Mouse (Mus musculus) olfactory bulb, adult 2 months (tissue): ENCODE data around the gene Lingo1. TPM values are rescaled to one million over a fixed set of nuclear protein-coding genes. Genes with fewer than 3 reads are reported as not detected.

Experiments used
- H3K27ac ChIP-seq: fragments of 200-500 bp; 2 replicates; pipeline ENCODE4 v1.5.1; 2012; ENCODE audit warnings: low read depth, low read length; ENCODE audit not compliant: insufficient read depth
- H3K4me1 ChIP-seq: fragments of 200-500 bp; 2 replicates; pipeline ENCODE4 v1.6.1; 2012; ENCODE audit warnings: low read length; ENCODE audit not compliant: control insufficient read depth, insufficient read depth
- H3K4me3 ChIP-seq: fragments of 200-500 bp; 2 replicates; pipeline ENCODE4 v1.5.1; 2012; ENCODE audit warnings: mild to moderate bottlenecking, low read depth, low read length, moderate library complexity; ENCODE audit not compliant: insufficient read depth
- CTCF ChIP-seq: fragments of 200-500 bp; IDR thresholded peaks from 2 replicates; pipeline ENCODE4 v1.5.1; 2012; ENCODE audit warnings: low read depth, mild to moderate bottlenecking, low read length, moderate library complexity; ENCODE audit not compliant: insufficient read depth
- POLR2A ChIP-seq: fragments of 200-500 bp; IDR thresholded peaks from 2 replicates; pipeline ENCODE4 v1.6.1; 2012; ENCODE audit warnings: mild to moderate bottlenecking, low read depth, low read length, moderate library complexity; ENCODE audit not compliant: insufficient read depth
- WGBS: fragments of 180-500 bp; shearing (Covaris S2); methylation state at CpG from one replicate; pipeline ENCODE4 v1.1.7; 2018; 5-methylcytosine and 5-hydroxymethylcytosine counted together
- polyA plus RNA-seq: library from polyadenylated mRNA; stranded (reverse); fragments of >200 nt; gene quantifications from 2 replicates; pipeline ENCODE4 v1.2.4, GENCODE M21; 2012; ENCODE audit warnings: low replicate concordance; ENCODE audit not compliant: missing spikeins, insufficient read depth, insufficient read length

The Lingo1 gene
- polyA plus RNA-seq, 1 experiment = not detected

DNA sequence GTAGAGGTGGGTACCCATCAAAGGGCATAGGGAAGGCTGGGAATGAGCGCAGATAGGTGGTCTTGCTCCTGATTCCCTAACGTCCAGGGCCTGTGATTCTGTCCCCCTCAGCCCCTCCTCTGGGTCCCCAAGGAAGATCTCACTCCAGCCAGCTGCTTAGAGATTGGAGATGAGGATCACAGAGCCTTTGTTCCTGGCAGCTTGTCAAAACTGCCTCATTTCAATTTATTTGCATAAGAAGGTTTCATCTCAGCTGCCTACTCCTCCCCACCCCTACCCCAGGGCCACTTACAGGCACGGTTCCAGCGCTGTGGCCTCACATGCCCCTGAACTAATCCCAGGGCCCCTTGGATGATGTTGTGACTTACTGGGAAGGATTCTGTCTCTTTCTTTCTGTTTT lies 33.9 kb upstream of the Lingo1 start:
- H3K4me3 ChIP-seq = no peak overlapping the region
- TF ChIP-seq POLR2A = no peak
- TF ChIP-seq CTCF = no peak
- 58% methylated on average over 4 of the region's 4 CpGs for WGBS
- no peak overlapping the region for H3K27ac ChIP-seq
- peaks cover 19% of the 10 kb centered on the region for H3K4me1 ChIP-seq

DNA sequence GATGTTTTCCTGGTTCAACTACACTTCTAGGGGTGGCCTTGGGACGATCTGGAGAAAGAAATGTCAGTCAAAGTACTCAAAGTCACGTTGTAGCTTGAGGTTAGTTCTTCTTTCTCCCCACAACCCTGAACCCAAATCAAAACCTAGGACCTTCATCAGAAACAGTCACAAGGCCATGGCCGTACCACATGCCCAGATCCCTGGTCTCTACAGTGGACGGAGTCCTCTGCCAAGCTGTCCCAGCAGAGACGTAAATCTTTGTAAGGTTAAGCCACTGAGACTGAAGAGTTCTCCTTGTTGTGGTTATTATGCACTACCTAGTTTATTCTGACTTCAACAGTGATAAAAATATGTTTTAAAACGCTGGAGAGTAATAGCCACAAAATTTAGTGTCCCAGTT lies 32.6 kb upstream of the Lingo1 start:
- TF ChIP-seq CTCF = no peak
- no peak for TF ChIP-seq POLR2A
- H3K27ac ChIP-seq = no peak overlapping the region
- WGBS = 91% methylated on average over 6 of the region's 6 CpGs
- peaks cover 19% of the 10 kb centered on the region for H3K4me1 ChIP-seq
- H3K4me3 ChIP-seq = no peak overlapping the region

DNA sequence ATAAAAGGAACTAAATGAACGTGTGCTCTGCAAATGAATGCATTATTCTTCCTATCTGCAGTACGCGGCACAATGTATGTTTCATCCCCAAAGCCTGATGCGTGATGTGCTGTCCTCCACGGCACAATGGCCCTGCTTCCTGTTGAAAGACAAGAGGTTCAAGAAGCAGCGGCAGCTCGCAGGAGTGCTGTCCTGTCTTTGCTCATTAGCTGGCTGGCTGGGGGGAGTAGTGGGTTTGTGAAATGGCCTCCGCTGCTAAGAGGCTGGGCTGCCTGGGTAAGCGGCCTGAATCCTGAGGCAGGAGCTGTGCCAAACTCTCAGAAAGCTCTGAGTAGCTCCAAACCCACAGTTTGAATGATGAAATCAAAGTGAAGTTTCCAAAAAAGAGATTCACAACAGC lies 31.9 kb upstream of the Lingo1 start:
- TF ChIP-seq CTCF = no peak
- no peak for TF ChIP-seq POLR2A
- WGBS = 66% methylated on average over 9 of the region's 9 CpGs
- H3K27ac ChIP-seq = no peak overlapping the region

DNA sequence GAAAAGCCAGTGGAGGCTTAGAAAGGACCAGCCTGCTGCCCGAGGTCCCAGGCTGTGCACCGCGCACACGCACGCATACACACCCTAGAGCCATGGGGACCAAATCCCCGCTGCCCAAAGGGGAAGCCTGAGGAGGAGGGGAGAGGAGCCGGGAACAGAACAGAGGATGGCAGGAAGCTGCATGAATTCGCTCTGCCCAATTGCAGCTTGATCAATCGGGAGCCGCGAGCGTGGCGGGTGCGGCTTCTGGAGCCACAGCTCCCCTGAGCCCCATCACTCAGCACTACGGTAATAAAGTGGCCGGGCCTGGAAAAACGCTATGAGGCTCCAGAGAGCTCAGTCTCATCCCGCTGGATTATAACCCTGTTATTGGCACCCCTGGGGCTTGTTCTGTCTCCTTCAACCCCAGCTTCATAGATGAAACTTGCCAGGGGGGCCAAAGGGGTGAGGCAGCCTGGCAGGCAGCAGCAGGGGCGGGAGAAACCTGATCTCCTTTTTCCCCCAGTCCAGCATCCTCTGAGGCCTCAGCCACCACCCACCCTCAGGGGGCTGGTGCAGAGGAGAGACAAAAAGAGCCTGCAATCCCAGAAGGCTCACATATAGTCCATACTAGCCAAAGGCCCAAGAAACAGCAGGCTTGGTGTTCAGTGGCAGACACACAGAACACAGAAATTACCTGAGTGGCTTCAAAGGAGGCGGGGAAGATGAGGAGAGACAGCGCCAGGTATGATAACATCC lies 29.4 kb upstream of the Lingo1 start:
- Histone ChIP-seq H3K27ac (no peak overlapping the region), H3K4me3 (no peak overlapping the region), H3K4me1 (peaks cover 8% of the 10 kb centered on the region; the same call in 1 of the 2 replicates)
- TF ChIP-seq POLR2A (no peak), CTCF (no peak)
- WGBS = 29% methylated on average over 21 of the region's 21 CpGs

More for the DNA sequence above, 31.9 kb upstream of the Lingo1 start:
- Histone ChIP-seq H3K4me1 (peaks cover 16% of the 10 kb centered on the region), H3K4me3 (no peak overlapping the region)

DNA sequence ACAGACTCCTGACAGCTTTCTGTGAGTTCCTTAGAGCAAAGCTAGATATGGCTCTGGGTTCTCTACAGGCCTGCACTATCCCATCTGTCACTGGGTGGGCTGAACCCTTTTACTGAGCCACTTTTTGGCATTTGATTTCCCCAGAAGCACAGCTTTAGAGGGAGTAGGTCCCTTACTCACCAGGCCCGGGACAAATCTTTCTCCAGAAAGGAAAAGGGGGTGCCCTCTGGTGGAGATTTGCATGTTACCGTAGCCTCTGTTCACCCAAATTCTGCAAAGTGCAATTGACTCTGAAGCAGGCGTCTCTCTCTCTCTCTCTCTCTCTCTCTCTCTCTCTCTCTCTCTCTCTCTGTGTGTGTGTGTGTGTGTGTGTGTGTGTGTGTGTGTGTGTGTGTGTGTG lies 28.6 kb upstream of the Lingo1 start:
- TF ChIP-seq POLR2A = no peak
- no peak for TF ChIP-seq CTCF
- Histone ChIP-seq H3K4me3 (no peak overlapping the region), H3K27ac (no peak overlapping the region), H3K4me1 (peaks cover 8% of the 10 kb centered on the region; the same call in 1 of the 2 replicates)
- WGBS = 10% methylated on average over 3 of the region's 3 CpGs

DNA sequence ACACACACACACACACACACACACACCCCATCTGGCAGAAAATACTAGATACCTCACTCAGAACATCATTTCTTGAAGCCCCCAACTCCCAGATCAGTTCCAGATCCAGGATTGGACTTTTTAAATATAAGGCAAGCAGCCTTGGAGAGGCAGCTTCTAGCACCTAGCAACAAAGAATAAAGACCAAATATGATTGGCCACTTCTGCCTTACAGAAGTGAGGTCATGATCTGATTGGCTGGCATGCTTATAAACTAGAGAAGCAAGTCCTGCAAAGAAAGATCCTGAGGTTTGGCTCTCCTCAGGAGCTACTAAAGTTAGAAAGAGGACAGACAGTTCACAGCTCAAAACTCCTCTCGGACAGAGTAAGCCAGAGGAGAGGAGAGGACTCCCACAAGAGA lies 14.6 kb upstream of the Lingo1 start:
- Histone ChIP-seq H3K27ac (no peak overlapping the region), H3K4me1 (no peaks in the 10 kb centered on the region), H3K4me3 (no peak overlapping the region)
- 88% methylated on average over 1 of the region's 1 CpGs for WGBS
- TF ChIP-seq CTCF (no peak), POLR2A (no peak)

DNA sequence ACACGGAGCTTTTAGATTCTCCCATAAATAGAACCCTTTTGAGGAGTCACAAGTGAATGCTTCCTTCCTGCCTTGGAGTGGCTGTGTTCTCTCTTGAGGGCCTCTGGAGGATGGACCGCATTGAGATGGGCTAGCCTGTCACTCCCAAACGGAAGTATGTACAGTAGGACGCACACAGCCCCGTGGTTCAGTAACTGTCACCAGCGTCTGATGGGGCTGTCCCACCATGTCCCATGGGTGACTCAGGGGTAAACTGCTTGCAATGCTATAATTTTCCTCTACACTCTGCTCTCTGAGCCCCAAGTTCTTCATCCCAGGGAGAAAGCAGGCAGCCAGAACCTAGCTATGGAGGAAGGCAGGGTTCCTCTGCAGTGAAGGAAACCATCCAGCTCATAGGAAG lies 11.7 kb upstream of the Lingo1 start:
- no peak overlapping the region for H3K27ac ChIP-seq
- WGBS = 82% methylated on average over 6 of the region's 6 CpGs
- TF ChIP-seq POLR2A = no peak
- TF ChIP-seq CTCF = no peak
- no peak overlapping the region for H3K4me3 ChIP-seq
- H3K4me1 ChIP-seq = no peaks in the 10 kb centered on the region

DNA sequence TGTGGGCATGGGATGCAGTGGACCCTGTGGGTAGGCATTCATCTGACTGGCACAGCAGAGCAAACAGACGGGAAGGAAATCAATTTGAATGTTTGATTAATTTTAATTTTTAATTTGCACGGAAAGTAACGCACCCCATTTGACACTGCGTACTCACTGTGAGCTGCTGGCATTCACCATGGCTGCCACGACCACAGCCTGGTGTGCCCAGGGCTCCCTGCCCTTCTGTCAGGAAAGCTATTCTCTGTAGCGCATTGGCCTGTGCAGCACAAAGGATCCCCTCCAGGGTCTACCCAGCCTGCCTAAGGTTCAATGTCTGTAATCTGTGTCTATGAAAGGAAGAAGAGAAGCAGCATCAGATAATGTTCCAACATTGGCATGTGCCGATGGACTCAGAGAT lies 6.9 kb upstream of the Lingo1 start:
- TF ChIP-seq CTCF = no peak
- no peak for TF ChIP-seq POLR2A
- H3K27ac ChIP-seq = no peak overlapping the region
- H3K4me3 ChIP-seq = no peak overlapping the region
- WGBS = 89% methylated on average over 7 of the region's 7 CpGs
- H3K4me1 ChIP-seq = no peaks in the 10 kb centered on the region

DNA sequence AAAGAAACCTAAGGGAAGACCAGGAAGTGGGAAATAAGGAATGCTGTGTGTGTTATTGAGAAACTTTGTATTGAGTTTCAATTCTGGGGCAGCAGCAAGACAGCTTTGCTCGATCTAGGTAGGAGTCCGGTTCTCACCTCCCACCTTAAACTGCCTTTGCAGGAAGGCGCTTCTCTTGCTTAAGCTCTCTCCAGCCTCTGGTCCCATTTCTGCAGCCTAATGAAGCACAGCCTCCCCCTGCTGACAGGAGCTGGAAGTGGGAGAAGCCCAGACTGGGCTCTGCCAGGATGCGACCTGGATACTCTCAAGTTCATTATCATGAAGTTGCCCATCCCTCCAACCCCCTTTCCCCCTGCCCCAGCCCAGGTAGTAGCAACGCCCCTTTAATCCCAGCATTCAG lies 1.6 kb upstream of the Lingo1 start:
- 3% methylated on average over 5 of the region's 5 CpGs for WGBS
- Histone ChIP-seq H3K4me3 (no peak overlapping the region), H3K27ac (no peak overlapping the region), H3K4me1 (peaks cover 14% of the 10 kb centered on the region)
- TF ChIP-seq CTCF (peak; percentile 66), POLR2A (no peak)

DNA sequence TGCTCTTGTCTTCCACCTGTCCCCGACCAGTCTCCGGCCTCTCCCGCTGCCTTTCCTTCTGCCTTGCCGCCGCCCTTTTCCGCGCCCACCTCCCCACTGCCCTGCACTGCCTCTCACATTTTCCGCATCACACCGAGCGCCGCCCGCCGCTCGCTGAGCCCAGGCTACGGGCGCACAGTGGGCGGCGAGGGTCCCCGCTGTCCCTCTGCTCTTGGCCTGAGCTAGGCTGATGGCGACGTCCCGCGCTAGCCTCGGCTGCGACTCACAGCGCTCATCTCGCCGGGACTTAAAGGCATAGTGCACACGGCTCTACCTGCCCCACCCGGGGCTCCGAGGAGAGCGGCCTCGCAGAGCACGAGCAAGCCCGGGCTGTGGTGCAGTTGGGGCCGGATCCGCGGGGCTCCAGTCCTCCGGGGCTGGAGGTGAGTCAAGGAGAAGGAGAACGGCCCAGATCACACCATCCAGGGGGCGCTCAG lies 426 bp upstream of the Lingo1 start:
- TF ChIP-seq POLR2A (no peak), CTCF (no peak)
- H3K4me3 ChIP-seq = peak overlapping the region; percentile 47
- H3K27ac ChIP-seq = no peak overlapping the region
- H3K4me1 ChIP-seq = peaks cover 14% of the 10 kb centered on the region
- WGBS = under 1% methylated on average over 41 of the region's 41 CpGs
